Mouse (Mus musculus) midbrain, embryonic 15.5 days (tissue): ENCODE measurements around the gene Hsp90ab1. TPM values are rescaled to one million over a fixed set of nuclear protein-coding genes. Genes with fewer than 3 reads are reported as not detected.

Source experiments
- ATAC-seq: fragments of 200-750 bp; cut with Nextera tagmentation; replicated peaks from 2 replicates; pipeline ENCODE4 v1.8.0; 2017; ENCODE audit warnings: moderate TSS enrichment
- H3K27ac ChIP-seq: fragments of 300-500 bp; sonication (generic); 2 replicates; pipeline ENCODE4 v1.5.1; 2015; ENCODE audit warnings: mild to moderate bottlenecking, inconsistent platforms
- H3K27me3 ChIP-seq: fragments of 300-500 bp; sonication (generic); replicated peaks from 2 replicates; pipeline ENCODE4 v1.6.1; 2015; ENCODE audit warnings: inconsistent platforms
- H3K36me3 ChIP-seq: fragments of 300-500 bp; sonication (generic); replicated peaks from 2 replicates; pipeline ENCODE4 v1.6.1; 2015; ENCODE audit warnings: inconsistent platforms
- H3K4me1 ChIP-seq: fragments of 300-500 bp; sonication (generic); 2 replicates; pipeline ENCODE4 v1.6.1; 2015; ENCODE audit warnings: inconsistent platforms
- H3K4me2 ChIP-seq: fragments of 300-500 bp; sonication (generic); 2 replicates; pipeline ENCODE4 v1.6.1; 2015; ENCODE audit warnings: inconsistent platforms, mild to moderate bottlenecking, moderate library complexity
- H3K4me3 ChIP-seq: fragments of 300-500 bp; sonication (generic); 2 replicates; pipeline ENCODE4 v1.5.1; 2015; ENCODE audit warnings: mild to moderate bottlenecking, inconsistent platforms
- H3K9ac ChIP-seq: fragments of 300-500 bp; sonication (generic); 2 replicates; pipeline ENCODE4 v1.6.1; 2015; ENCODE audit warnings: mild to moderate bottlenecking, inconsistent platforms
- H3K9me3 ChIP-seq: fragments of 300-500 bp; sonication (generic); 2 replicates; pipeline ENCODE4 v1.6.1; 2016; ENCODE audit warnings: inconsistent platforms
- WGBS: fragments of 180-500 bp; shearing (Covaris S2); methylation state at CpG from one replicate; pipeline ENCODE4 v1.1.7; 2015; ENCODE audit warnings: mixed read lengths; 5-methylcytosine and 5-hydroxymethylcytosine counted together
- polyA plus RNA-seq: library from polyadenylated mRNA; unstranded; fragments of >200 nt; fragmentation: Nextera tagmentation; extraction: Ambion mirVana; gene quantifications from 2 replicates; pipeline ENCODE4 v1.2.1, GENCODE M21; 2015

The Hsp90ab1 gene
- polyA plus RNA-seq, 1 experiment from 2014 or later: 1,488 TPM

- Histone ChIP-seq H3K9me3 (no peaks in the 10 kb centered on the region), H3K4me1 (peaks cover 23% of the 10 kb centered on the region), H3K36me3 (no peaks in the 10 kb centered on the region), H3K27ac (no peak overlapping the region), H3K27me3 (peaks cover 3% of the 10 kb centered on the region; the same call in 1 of the 2 replicates), H3K4me3 (no peak overlapping the region), H3K4me2 (no peak overlapping the region), H3K9ac (no peak overlapping the region)
- 86% methylated on average over 15 of the region's 15 CpGs for WGBS
- ATAC-seq: no peak
Measured at GRCm38 (mm10) chr17:45559732-45560525, 13.1 kb downstream of the Hsp90ab1 start.

GRCm38 (mm10) chr17:45557998-45558862, 14.8 kb downstream of the Hsp90ab1 start:
- no peak for ATAC-seq
- no peaks in the 10 kb centered on the region for H3K36me3 ChIP-seq
- peaks cover 5% of the 10 kb centered on the region; the same call in 1 of the 2 replicates for H3K27me3 ChIP-seq
- H3K27ac ChIP-seq: no peak overlapping the region
- H3K4me3 ChIP-seq: no peak overlapping the region
- H3K9me3 ChIP-seq: no peaks in the 10 kb centered on the region
- WGBS: 71% methylated on average over 16 of the region's 16 CpGs
- H3K9ac ChIP-seq: no peak overlapping the region
- H3K4me1 ChIP-seq: peaks cover 16% of the 10 kb centered on the region
- H3K4me2 ChIP-seq: no peak overlapping the region

GRCm38 (mm10) chr17:45557246-45557824, 15.7 kb downstream of the Hsp90ab1 start:
- Histone ChIP-seq H3K4me1 (peaks cover 16% of the 10 kb centered on the region), H3K4me3 (no peak overlapping the region), H3K27me3 (peaks cover 5% of the 10 kb centered on the region; the same call in 1 of the 2 replicates), H3K4me2 (no peak overlapping the region), H3K9me3 (no peaks in the 10 kb centered on the region), H3K36me3 (no peaks in the 10 kb centered on the region), H3K27ac (no peak overlapping the region), H3K9ac (no peak overlapping the region)
- 70% methylated on average over 7 of the region's 7 CpGs for WGBS
- no peak for ATAC-seq

GRCm38 (mm10) chr17:45556514-45557245, 16.4 kb downstream of the Hsp90ab1 start:
- H3K36me3 ChIP-seq: no peaks in the 10 kb centered on the region
- H3K9me3 ChIP-seq: no peaks in the 10 kb centered on the region
- no peak overlapping the region for H3K9ac ChIP-seq

GRCm38 (mm10) chr17:45556107-45556489, 17.0 kb downstream of the Hsp90ab1 start:
- WGBS: 2% methylated on average over 14 of the region's 14 CpGs
- no peak for ATAC-seq

More at GRCm38 (mm10) chr17:45556514-45557245, 16.4 kb downstream of the Hsp90ab1 start:
- Histone ChIP-seq H3K4me2 (peak overlapping the region; percentile 94), H3K27ac (no peak overlapping the region), H3K4me1 (peaks cover 20% of the 10 kb centered on the region), H3K27me3 (peaks cover 5% of the 10 kb centered on the region; the same call in 1 of the 2 replicates), H3K4me3 (peak overlapping the region; percentile 53; the same call in 1 of the 2 replicates)
- no peak for ATAC-seq
- 78% methylated on average over 3 of the region's 3 CpGs for WGBS

GRCm38 (mm10) chr17:45555452-45556106, 17.5 kb downstream of the Hsp90ab1 start, which contains the start of gene Nfkbie:
Gene Nfkbie, plus strand, starts transcription at chr17:45555703.
- Histone ChIP-seq H3K27ac (no peak within 1 kb of the TSS), H3K4me2 (peak within 1 kb of the TSS; percentile 94), H3K36me3 (no peaks in the 10 kb centered on the region), H3K4me1 (peaks cover 25% of the 10 kb centered on the region), H3K4me3 (peak within 1 kb of the TSS; percentile 53), H3K9ac (peak within 1 kb of the TSS; percentile 53), H3K27me3 (peaks cover 5% of the 10 kb centered on the region; the same call in 1 of the 2 replicates), H3K9me3 (no peaks in the 10 kb centered on the region)
- ATAC-seq: peak; percentile 68
- WGBS: under 1% methylated on average over 45 of the region's 45 CpGs

More at GRCm38 (mm10) chr17:45556107-45556489, 17.0 kb downstream of the Hsp90ab1 start:
- H3K9ac ChIP-seq: peak overlapping the region; percentile 53
- H3K27ac ChIP-seq: no peak overlapping the region
- no peaks in the 10 kb centered on the region for H3K9me3 ChIP-seq
- peak overlapping the region; percentile 53 for H3K4me3 ChIP-seq
- H3K4me1 ChIP-seq: peaks cover 25% of the 10 kb centered on the region
- peak overlapping the region; percentile 94 for H3K4me2 ChIP-seq
- peaks cover 5% of the 10 kb centered on the region; the same call in 1 of the 2 replicates for H3K27me3 ChIP-seq
- no peaks in the 10 kb centered on the region for H3K36me3 ChIP-seq

GRCm38 (mm10) chr17:45554420-45554819, 18.7 kb downstream of the Hsp90ab1 start:
- 57% methylated on average over 1 of the region's 1 CpGs for WGBS
- no peak overlapping the region for H3K4me3 ChIP-seq
- H3K27ac ChIP-seq: no peak overlapping the region
- ATAC-seq: no peak
- no peaks in the 10 kb centered on the region for H3K9me3 ChIP-seq
- H3K9ac ChIP-seq: no peak overlapping the region
- no peaks in the 10 kb centered on the region for H3K36me3 ChIP-seq
- H3K27me3 ChIP-seq: peaks cover 5% of the 10 kb centered on the region; the same call in 1 of the 2 replicates
- peaks cover 34% of the 10 kb centered on the region for H3K4me1 ChIP-seq
- no peak overlapping the region for H3K4me2 ChIP-seq

GRCm38 (mm10) chr17:45553065-45553464, 20.0 kb downstream of the Hsp90ab1 start:
- H3K4me2 ChIP-seq: no peak overlapping the region
- H3K27me3 ChIP-seq: peaks cover 5% of the 10 kb centered on the region; the same call in 1 of the 2 replicates
- no peak overlapping the region for H3K9ac ChIP-seq
- H3K4me1 ChIP-seq: peaks cover 38% of the 10 kb centered on the region
- no peaks in the 10 kb centered on the region for H3K9me3 ChIP-seq
- no peak overlapping the region for H3K4me3 ChIP-seq
- ATAC-seq: no peak
- no peaks in the 10 kb centered on the region for H3K36me3 ChIP-seq
- 85% methylated on average over 3 of the region's 3 CpGs for whole genome bisulfite sequencing
- no peak overlapping the region for H3K27ac ChIP-seq

- Histone ChIP-seq H3K4me1 (peaks cover 49% of the 10 kb centered on the region), H3K4me2 (no peak overlapping the region), H3K27ac (no peak overlapping the region), H3K27me3 (peaks cover 12% of the 10 kb centered on the region; the same call in 1 of the 2 replicates), H3K4me3 (no peak overlapping the region), H3K9ac (no peak overlapping the region), H3K9me3 (no peaks in the 10 kb centered on the region), H3K36me3 (no peaks in the 10 kb centered on the region)
- peak; percentile 10; the same call in 1 of the 2 replicates for ATAC-seq
- 3% methylated on average over 8 of the region's 8 CpGs for WGBS
Measured at GRCm38 (mm10) chr17:45551816-45552451, 21.1 kb downstream of the Hsp90ab1 start.

- peaks cover 16% of the 10 kb centered on the region for H3K27me3 ChIP-seq
- no peak overlapping the region for H3K27ac ChIP-seq
- WGBS: 44% methylated on average over 7 of the region's 7 CpGs
- no peak overlapping the region for H3K4me3 ChIP-seq
- H3K4me1 ChIP-seq: peaks cover 46% of the 10 kb centered on the region
- no peak for ATAC-seq
- no peak overlapping the region for H3K4me2 ChIP-seq
- H3K36me3 ChIP-seq: peaks cover 4% of the 10 kb centered on the region; the same call in 1 of the 2 replicates
- H3K9ac ChIP-seq: no peak overlapping the region
- no peaks in the 10 kb centered on the region for H3K9me3 ChIP-seq
Measured at GRCm38 (mm10) chr17:45551249-45551796, 21.7 kb downstream of the Hsp90ab1 start.
